Mouse (Mus musculus): ENCODE measurements around the gene 1810030O07Rik.
"Not testable (repeated sequence)": the region's sequence is repeated elsewhere in the genome, so short reads cannot be mapped to it uniquely, and the experiment has no call there.

The 1810030O07Rik gene

DNA sequence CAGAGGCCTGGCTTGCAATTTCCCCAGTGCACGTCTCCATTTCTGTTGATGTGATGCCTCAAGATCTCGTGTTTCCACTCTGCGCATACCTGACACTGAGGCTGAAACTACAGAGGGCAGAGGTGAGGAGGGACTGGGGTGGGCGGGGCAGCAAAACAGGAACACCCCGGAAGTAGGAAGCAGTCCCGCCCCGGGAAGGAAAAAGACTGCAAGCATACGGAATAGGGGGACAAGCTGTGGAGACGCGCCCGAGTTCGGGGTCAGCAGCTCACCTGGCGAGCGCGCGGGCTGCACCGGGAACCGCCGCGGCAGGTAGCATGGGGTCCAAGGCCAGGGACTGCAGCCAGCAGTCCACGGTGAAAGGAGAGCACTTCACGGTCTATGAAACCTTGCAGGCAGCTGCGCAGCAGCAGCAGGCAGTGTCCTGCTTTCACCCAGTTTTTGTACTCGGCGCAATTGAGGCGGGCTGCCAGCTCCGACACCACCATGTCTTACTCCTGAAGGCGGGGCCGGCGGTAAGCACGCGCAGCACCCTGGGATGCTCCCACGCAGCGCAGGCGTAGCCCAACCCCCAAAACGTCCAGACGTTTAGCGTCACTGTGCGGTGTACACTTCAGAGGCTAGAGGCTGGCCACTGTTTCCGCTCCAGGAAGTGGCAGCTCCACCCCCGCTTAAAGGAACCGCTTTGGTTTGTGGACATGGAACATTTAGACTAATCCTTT is at the start of gene 1810030O07Rik:
1810030O07Rik (minus strand) TSS at position 615 of the 722 bp plus-strand sequence.
- peak; percentile 85 for DNase-seq (ENCODE audit: low spot score in 2 of 2)

DNA sequence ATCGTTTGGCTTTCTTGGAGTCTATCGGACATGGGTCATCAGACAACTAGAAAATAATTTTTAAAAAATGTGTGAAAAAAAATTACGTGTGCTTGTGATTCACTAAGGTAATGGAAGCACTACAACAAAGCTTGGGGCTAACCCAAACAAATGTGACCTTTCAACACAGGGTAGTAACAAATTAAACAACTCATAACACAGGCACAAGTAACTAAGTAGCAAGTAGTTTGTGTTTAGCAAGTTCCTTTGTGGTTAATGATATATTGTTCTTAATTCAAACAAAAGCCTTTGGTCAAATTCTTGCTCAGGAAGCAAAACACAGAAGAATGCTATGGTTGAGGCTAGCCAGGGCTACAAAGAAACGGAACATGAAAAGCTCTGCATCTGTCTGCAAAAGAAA is 42.6 kb upstream of the 1810030O07Rik start:
- no peak for DNase-seq (ENCODE audit: low spot score in 2 of 2)

DNA sequence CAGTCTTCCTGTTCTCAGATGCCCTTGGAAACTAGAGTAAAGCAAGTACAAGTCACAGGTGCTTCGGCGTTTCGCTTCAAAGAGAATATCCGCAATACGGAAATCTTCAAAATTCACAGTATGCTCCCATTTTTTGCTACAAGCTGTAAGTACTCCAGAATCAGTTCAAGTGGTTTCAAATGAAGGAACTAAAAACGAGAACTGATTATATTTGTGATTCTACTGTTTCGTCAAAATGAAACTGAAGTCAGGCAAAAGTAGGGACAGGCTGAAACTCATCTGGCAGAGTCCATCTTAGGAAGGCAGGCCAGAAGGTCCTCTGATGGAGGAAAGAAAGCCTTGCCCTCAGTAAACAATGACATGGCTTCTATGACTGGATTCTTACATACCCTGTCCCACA is 40.3 kb upstream of the 1810030O07Rik start:
- no peak for DNase-seq (ENCODE audit: low spot score in 2 of 2)

DNA sequence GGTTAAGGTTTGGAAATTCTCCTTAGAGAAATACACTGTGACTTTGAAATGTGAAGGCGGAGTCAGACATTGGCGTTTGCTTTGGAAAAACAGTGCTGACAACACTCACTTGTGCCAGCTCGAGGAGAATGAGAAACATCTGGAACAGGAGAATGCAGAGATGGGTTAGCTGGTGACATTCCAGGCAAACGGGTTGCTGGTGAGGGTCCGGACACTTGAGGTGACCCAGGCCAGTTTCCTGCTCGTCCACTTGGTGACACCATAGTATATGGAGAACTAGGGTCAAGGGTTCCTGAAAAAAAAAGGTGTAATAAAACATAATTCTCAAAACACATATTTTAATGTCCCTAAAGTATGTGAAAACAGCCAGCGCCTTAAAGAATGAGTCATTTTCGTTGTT is 13.4 kb upstream of the 1810030O07Rik start:
- no peak for DNase-seq (ENCODE audit: low spot score in 2 of 2)

DNA sequence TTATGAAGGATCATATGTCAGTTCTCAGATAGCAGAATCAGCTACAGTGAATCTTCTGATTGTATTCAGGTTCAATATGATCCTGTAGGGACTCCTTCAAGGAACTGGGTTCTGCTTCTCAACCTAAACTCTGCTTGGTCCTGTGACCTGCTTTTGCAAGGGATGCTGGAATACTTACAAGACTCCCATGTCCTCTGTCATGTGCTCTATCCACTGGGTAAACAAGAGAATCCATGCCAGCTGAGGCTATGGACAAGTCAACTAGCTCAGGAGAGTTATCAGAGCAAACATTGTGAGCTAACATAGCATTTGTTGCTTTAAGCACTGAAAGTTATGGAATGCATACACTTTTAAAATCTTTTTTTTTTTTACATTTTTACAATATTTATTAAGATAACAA is 12.6 kb upstream of the 1810030O07Rik start:
- DNase-seq (ENCODE audit: low spot score in 2 of 2): no peak

DNA sequence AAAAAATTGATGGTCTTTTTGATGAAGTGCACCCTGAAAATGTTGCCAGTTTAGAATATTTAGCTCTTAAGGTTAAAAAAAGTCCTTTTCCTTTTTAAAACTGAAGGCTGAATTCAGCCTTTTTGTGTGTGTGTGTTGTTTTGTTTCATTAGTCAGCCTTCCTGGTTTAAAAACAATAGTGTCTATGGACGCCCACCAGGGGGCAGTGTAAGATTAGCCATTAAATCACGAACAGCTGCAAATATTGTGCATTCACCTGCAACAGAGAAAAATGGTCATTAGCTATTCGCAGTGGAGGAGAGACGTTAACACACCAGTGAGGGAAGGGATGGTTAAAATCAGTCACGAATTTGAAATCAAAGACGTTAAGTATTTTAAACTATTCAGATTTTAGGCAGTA is 3.9 kb upstream of the 1810030O07Rik start:
- peak; percentile 14 to 47 for DNase-seq (ENCODE audit: low spot score in 2 of 2)

DNA sequence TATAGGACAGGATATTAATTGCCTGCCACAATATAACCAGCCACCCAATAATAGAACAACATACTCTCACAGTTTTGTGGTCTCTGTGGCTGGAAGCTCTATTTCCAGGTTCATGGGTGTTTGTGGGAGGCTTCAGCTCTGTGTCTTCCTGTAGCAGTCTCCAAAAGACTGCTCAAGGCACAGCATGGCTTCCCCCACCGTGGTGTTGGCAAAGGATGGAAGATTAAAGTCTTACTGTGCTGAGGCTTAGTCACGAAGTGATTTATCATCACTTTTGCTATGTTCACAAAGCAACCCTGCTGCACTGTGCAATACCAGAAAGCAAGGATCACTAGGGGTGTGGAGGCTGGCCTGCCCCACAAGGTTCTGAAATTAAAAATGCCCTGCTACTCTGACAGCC is 19.6 kb downstream of the 1810030O07Rik start:
- no peak for DNase-seq (ENCODE audit: low spot score in 2 of 2)

DNA sequence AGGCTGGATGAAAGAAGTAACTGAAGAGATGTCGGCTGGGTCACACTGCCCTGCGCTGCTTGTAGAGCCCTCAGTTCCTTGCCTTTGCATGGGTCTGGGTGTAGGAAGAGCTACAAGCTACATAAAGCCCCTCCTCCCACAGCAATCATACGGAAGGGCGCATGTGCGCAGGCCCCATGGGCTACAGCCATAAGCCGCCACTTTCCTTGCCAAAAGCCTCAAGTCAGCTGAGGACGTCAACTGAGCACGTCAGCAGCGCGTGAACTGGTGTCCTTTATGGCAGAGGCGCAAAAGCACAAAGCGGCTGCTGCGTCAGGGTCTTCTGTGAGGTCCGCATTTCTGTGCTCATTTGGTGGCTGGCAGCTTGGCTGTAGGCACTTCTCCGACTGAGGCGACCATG is 21.6 kb downstream of the 1810030O07Rik start:
- DNase-seq (ENCODE audit: low spot score in 2 of 2): no peak

DNA sequence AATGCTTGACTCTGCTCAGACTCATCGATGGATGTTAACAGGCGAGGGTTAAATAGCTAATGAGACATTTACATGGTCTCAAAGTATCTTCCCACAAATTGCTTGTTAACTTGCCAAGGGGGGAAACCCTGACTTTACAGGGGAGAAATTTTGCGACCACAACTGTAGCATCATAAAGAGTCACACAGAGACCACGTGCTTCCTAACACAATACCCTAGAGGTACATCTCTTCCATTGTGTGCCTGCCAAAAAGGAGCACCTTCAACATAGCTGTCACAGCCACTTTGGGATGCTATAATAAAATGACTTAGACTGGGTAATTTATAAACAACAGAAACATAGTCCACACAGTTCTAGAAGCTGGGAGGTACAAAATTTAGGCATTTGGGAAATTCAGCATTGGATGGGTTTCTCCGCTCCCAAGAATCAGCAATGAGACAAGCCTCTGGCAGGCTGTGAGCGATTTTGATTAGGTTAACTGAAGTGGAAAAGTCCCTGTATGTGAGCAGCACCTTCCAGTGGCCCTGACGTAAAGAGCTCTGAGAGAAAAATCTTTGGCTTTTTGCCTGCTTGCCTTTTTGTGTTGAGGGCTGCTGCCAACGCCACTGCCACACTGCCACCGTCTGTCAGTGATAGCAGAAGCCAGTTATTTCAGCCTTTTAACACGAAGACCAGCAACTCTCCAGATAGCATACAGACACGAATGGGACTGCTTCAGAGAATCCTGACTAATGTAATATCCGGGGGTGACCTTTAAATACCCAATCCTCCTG is 27.8 kb downstream of the 1810030O07Rik start:
- DNase-seq (ENCODE audit: low spot score in 2 of 2): no peak

DNA sequence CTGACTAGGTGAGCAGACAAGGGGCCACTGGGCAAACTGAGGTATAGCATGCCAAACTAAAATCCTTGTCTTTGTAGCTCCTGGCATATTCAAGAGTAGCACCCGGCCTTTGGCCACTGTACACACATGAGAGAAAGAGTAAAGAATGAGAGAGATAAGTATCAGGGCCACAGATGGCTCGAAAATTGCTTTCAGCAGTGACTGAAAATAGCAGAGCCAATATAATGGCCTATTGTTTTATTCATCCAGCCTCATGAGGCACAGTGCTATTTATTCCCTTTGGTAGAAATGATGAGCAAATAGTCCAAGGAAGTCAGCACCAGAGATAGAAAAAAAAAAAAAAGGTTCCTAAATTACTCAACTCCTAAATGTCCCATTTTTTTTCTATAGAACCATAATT is 28.5 kb downstream of the 1810030O07Rik start:
- DNase-seq (ENCODE audit: low spot score in 2 of 2): no peak

DNA sequence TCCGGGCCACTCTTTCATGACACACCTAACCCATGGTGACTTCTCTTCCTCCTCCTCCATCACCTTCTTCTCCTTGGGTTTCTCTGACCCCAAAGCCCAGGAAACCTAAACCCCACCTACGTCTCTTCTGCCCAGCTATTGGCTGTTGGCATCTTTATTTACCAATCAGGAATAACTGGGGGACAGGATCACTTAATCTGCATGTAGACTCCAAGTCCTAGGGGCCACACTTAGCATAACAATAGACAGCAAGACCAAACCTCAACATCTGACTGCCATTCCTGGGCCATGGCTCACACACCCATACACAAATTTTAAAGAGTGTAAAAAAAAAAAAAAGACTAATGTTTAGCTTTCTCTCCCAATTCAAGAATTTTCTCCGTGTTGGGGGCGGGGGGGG is 48.3 kb downstream of the 1810030O07Rik start:
- DNase-seq (ENCODE audit: low spot score in 2 of 2): no peak

DNA sequence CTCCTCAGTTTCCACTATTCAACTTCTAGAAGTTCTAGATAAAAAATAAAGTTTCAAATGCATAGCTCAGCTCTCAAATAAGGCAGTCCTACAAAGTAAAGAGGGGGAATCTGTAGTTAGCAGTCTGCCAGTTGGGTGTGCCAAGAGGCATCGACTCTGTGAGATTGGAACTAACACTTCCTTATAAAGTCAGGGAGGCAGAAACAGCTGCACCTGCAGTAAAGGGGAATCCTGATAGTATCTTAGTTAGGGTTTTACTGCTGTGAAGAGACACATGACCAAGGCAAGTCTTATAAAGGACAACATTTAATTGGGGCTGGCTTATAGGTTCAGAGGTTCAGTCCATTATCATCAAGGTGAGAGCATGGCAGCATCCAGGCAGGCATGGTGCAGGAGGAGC is 61.1 kb downstream of the 1810030O07Rik start:
- not testable (repeated sequence) for DNase-seq (ENCODE audit: low spot score in 2 of 2)

DNA sequence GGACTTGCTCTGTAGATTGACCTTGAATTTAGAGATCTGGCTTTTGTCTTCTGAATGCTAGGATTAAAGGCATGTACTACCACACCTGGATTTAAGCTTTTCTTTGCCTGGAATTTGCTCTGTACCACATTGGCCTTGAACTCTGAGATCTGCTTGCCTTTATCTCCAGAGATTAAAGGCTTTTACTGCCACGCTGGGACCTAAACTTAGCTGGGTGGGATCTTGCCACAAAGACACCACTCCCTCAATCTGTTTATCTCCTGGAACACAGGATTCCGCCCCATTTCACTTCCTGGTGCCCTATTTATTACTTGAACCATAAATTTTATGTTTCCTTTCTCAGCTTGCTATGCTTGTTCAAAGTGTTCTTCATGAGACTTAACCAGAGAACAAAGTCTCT is 62.3 kb downstream of the 1810030O07Rik start:
- no peak for DNase-seq (ENCODE audit: low spot score in 2 of 2)

DNA sequence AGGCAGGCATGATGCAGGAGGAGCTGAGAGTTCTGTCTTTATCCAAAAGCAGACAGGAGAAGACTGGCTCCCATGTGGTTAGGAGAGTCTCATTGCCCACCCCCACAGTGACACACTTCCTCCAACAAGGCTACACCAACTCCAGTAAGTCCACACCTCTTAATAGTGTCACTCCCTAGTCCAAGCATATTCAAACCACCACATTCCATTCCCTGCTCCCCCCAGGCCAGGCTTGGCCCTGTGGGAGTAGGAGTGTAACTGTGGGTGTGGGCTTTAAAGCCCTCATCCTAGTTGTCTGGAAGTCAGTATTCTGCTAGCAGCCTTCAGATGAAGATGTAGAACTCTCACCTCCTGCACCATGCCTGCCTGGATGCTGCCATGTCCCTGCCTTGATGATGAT is 62.9 kb downstream of the 1810030O07Rik start:
- DNase-seq (ENCODE audit: low spot score in 2 of 2): not testable (repeated sequence)

All from frontal cortex, postnatal 10 days (tissue).